Mouse (Mus musculus) bone marrow, adult 2 months (tissue): ENCODE results near the gene Tnik.

ENCODE experiments used
- CTCF ChIP-seq: fragments of 200-500 bp; IDR thresholded peaks from 2 replicates; pipeline ENCODE4 v1.5.1; 2011; ENCODE audit warnings: low read length, control low read depth; ENCODE audit not compliant: control insufficient read depth, insufficient read depth
- POLR2A ChIP-seq: fragments of 200-500 bp; IDR thresholded peaks from 2 replicates; pipeline ENCODE4 v1.6.1; 2011; ENCODE audit warnings: low read depth, mild to moderate bottlenecking, control low read depth, low read length, borderline replicate concordance; ENCODE audit not compliant: control insufficient read depth

- TF ChIP-seq CTCF, result no peak
- no peak for TF ChIP-seq POLR2A
These were observed 418.9 kb downstream of the Tnik start for GRCm38 (mm10) chr3:28681866-28682265.
